Mouse (Mus musculus) testis, postnatal 14 days (tissue): ENCODE data around the gene Pou3f1.
A peak's percentile ranks its signal among the peaks of the same experiment; 100 is the strongest.

ENCODE experiments used
- DNase-seq: peaks from one replicate; pipeline ENCODE4 v3.0.0; 2021; ENCODE audit warnings: low spot score

Pou3f1 gene

DNA sequence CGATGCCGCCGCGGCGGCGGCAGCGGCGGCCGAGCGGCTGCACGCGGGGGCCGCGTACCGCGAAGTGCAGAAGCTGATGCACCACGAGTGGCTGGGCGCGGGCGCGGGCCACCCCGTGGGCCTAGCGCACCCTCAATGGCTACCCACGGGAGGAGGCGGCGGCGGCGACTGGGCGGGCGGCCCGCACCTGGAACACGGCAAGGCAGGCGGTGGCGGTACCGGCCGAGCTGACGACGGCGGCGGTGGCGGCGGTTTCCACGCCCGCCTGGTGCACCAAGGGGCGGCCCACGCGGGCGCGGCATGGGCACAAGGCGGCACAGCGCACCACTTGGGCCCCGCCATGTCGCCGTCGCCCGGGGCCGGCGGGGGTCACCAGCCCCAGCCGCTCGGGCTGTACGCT lies 1.2 kb downstream of the Pou3f1 start:
- peak; percentile 21 for DNase-seq

DNA sequence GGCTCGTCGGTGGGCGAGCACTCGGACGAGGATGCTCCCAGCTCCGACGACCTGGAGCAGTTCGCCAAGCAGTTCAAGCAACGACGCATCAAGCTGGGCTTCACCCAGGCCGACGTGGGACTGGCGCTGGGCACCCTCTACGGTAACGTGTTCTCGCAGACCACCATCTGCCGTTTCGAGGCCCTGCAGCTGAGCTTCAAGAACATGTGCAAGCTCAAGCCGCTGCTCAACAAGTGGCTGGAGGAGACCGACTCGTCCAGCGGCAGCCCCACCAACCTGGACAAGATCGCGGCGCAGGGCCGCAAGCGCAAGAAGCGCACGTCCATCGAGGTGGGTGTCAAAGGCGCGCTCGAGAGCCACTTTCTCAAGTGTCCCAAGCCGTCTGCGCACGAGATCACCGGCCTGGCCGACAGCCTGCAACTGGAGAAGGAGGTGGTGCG lies 1.8 kb downstream of the Pou3f1 start:
- DNase-seq, result peak; percentile 27

DNA sequence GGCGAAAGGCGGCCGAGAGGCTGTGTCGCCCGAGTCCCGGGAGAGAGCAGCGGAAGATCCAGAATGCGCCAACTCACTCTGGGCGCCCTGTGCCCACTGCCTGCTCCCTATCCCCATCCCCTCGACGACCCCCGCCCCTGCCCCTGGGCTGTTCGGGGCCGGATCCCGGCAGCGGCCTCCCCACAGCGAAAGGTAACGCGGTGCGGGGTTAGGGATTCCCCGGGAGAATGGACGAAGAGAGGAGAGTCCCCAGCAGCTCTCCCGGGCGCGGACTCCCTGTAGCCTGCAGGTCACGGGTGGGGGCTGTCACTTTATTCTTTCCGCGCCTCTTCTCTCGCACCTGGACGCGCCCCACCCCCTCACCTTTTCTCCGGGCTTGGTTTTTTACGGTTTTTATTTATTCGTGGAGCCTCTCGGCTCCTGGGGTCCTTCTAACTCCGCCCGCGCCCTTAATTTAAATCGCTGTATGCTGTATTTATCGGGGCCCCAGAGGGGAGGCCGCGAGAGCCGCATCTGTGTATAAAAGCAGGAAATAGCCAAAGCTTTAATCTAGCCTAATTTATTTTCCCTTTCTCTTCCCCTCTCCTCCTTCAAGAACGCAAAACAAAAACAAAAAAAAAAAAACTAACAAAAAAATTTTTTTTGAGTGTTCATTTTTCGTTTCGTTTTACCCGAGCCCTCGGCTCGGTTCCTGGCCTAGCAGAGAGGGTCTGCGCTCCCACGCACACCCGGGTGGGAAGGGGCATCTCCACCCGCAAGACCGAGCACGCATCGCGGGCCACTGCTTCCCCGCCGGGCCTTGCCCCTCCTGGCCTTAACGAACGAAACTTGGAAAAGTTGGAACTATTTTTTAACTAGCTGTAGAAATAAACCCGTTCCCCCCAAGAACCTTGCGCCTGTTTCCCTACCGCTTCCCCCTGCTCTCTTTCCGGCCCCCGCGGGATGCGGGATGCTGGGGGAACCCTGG lies 2.9 kb downstream of the Pou3f1 start:
- DNase-seq, result peak; percentile 26

DNA sequence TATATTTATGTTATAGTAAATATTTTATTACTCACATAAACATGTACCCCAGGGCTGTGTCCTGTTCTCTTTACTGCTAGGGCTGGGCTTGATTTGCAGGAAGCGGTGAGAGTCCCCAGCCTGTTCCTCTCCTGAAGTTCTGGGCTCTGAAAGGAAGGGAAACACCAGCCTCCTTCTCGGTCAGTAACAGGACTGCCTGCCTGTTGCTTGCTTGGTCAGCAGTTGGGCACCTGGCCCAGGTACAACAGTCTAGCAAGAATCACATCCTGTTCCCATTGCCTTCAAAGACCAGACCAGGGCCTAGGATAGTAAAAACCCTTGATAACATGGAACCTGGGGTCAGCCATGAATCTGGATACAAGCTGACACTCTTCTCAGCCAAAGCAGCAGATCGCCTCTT lies 4.0 kb downstream of the Pou3f1 start:
- no peak for DNase-seq

DNA sequence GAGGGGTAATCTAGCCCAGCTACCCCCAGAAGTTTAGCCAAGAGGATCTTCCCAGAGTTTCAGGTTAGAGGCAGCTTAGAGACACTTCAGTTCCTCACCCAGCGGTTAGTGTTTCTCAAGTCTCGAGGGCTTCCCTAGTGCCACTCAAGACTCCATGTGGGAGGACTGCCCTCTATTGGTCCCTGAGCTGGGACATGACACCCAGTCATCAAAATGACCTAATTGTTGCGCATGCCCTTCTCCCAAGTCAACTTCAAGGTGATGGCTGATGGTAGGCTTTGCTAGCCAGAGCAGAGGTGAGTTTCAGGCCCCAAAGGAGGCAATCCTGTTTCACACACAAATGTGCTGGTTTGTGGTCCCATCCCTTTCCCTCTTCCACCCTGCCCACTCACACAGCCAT lies 6.4 kb downstream of the Pou3f1 start:
- no peak for DNase-seq

DNA sequence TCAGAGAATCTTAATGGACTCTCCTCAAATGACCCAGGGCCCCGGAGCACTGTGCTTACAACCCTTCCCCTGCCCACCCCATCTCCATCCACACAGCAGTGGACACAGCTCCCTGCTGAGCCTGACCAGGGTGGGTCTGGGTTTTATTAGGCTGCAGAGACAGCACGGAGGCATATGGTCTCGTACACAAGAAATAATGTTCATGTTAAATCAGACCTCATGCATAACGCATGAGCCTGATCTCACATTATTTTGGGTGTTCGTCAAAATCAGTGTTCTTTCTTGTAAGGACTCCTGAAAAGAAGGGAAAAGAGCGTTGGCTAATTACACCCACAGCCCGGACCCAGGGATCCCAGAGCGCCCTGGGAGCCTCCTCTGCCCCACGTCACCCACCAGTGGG lies 7.6 kb downstream of the Pou3f1 start:
- DNase-seq, result no peak

DNA sequence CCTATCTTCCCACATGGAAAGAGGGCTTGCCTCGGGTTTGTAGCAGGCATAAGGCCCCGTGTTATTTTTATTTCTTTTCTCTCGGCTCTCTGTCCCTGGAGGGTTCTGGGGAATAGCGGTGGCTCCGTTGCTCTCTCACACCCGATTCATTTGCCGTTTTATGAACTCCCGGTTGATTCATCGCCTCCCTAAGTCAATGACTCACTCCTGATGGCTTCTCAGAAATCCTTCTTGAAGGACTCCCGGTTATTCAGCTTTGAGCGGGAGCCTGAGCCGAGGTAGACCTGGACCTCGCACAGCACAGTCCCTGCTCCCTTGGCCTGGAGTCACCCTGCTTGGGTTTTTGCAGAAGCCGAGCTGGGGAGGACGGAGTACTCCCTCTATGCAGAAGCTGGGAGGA lies 8.0 kb downstream of the Pou3f1 start:
- no peak for DNase-seq

DNA sequence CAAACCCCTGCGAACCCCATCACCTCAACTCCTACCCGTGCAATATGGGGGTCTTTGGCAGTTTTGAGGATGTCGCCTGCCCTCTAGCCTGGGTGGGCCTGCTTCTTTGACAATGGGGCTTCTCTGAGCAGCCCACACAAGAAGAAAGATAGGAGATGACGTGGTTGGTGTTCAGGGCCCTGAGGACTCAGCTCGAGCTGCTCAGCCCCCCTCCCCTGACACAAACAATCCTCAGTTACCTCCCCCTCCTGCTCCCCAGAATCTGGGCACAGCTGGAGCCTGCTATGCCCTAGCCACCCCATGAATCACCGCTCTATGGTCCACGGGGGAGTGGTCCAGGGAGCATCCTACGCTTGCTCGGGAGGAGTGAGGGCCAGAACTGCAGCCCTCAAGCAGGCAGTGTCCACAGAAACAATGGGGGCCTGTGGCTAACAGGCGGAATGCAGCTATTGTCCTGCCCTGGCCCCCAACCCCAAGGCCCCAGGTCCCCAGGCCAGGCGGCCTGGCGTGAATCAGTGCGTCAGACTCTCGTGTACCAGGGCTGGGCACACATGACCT lies 10.9 kb downstream of the Pou3f1 start:
- DNase-seq, result no peak

DNA sequence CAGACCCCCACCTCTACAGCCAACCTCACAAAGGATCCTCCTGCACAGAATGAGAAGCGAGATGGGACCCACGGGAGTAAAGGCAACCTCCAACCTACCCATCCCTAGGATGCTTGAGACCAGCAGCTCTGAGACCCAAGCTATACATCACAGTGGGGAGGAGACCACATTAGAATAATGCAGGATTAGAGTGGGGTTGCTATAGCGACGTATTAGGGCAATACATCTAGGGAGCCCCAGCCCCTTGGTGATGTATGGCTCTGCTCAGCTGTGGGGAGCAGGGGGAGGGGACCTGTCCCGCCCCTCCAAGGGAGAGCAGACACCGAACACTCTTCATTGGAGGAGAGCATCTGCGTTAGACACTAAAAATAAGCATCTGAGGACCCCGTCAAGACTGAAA lies 11.5 kb downstream of the Pou3f1 start:
- DNase-seq, result no peak

DNA sequence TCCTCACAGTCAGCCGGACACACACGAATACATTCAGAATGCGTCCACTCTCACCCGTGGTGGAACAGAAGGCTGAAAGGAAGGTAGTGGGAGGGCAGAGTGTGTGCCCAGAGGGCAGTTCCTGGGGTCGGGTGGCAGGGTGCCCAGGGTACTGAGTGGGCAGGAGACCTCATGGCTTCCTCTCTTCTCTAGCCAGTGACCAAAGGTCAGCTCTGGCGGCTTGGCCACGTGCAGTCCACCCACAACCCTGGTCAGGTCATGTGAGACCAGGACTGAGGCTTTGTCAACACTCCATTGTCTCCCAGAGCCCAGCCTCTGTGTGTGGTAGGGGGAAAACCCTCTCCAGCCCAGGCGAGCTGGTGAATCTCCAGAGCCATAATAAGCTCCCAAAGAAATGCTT lies 13.6 kb downstream of the Pou3f1 start:
- DNase-seq, result no peak

DNA sequence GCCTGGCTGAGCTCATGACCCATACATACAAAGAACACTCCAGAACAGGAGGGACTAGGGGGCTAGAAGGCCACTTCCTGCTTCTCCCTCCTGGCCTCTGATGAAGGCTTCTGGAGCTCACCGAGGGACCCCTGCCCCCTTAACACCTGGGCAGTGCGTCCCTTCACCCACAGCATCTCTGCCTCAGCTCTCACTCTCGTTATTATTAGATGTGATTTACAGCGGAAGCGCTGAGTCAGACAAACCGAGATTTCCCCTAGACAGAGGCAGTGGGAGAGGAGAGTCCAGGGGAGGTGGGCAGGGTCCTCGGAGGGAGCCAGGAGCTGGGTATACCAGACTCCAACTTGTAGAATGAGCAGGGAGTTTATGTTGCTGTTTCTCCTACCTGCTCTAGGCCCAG lies 15.0 kb downstream of the Pou3f1 start:
- no peak for DNase-seq

DNA sequence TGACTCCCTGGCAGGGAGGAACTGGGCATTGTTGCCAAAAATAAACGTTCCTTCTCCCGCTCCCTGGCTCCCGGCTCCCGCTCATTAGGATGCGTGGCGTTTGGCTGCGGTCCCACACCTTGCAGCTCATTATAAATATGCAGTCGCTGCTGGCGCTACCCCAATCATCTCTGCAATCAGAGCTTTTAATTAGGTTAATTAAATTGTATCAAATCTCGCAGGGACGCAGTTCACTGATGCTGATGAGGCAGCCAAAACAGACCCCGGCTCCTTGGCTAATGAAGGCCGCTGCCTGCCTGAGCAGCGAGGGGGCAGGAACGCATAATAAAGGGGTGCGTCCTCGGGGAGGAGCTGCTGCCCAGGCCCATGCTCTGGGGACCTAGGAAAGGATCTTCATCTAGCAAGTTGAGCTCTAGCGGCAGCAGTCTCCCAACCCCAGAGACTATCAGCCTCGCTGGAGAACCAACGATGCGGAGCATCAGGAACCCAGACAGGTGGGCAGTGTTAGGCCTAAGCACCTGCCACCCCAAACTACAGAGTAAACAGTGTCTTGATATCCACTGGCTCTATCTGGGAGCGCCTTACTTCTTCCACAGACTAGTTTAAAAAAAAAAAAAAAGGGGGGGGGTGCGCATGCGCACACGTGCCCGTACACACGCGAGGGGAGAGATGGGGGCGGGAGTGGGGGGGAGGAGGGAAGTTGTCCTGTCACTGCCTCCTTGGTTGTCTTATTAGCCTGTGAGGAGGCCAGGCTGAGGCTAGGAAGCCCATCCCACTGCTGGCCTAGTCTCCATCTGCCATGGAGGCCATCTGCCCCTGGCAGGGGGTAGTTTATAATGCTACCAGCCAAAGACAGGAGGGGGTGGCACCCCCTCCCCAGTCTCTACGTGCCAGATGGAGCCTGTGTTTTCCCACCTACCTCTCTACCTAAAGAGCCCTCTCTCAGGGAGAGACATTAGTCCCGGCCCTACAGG lies 16.0 kb downstream of the Pou3f1 start:
- peak; percentile 21 for DNase-seq

DNA sequence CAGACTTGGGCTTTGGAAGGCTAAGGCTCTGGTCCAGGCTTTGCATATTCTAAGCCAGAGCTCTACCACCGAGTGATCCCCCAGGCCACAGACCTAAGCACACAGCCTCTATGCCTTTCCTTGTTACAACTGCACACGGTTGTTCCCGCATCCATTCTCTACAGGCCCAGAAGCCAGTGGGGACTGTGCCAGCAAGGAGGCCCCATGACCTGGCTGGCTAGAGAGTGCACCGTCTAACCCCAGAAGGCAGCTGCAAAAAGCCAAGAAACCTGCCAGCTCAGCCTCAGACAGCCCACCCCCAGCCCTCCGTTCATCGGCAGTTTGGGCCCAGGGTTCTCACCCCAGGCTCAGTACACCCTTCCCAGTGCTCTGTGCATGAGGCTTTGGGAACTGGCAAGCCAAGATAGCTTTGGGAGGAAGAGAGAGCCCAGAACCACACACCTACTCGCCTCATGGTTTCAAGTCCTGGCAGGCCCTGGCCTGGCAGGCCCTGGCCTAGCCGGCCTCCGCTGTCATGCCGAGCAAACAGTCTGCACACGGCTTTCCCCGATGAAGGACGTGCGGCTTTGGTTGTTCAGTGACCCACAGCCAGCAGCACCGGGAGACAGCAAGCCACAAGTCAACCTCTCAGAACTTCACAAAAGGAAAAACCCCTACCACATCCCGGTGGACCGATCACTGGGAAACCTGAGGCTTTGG lies 17.9 kb downstream of the Pou3f1 start:
- DNase-seq, result no peak

DNA sequence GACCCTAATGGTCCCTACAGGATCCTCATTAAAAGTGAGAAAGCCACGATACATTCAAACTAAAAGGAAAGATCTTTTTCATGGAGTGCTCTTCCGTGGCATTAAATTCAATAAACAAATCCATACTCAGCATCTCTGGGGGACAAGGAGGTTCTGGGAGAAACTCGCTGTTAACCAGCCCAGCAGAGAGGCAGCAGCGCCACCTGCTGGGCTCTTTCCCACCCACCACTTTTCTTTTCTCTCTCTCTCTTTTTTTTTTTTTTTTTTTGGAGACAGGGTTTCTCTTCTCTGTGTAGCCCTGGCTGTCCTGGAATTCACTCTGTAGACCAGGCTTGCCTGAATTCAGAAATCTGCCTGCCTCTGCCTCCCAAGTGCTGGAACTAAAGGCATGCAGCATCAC lies 18.4 kb downstream of the Pou3f1 start:
- no peak for DNase-seq

DNA sequence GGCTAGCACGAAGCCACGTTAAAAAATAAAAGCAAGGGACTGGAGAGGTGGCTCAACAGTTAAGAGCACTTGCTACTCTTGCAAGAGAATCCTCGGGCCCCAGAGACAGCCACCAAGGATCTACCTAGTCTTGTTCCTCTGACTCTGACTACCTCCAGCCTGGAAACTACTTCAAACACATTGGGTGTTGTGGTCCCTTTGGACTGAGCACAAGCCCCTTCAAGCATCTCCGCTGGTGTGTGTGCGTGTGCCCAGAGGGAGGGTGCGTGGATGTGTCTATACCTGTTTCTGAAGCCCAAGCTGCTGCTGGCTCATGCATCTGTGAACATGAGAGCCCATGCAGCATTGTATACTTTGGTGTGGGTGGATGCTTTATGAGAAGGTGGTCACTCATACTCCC lies 19.4 kb downstream of the Pou3f1 start:
- DNase-seq, result no peak

DNA sequence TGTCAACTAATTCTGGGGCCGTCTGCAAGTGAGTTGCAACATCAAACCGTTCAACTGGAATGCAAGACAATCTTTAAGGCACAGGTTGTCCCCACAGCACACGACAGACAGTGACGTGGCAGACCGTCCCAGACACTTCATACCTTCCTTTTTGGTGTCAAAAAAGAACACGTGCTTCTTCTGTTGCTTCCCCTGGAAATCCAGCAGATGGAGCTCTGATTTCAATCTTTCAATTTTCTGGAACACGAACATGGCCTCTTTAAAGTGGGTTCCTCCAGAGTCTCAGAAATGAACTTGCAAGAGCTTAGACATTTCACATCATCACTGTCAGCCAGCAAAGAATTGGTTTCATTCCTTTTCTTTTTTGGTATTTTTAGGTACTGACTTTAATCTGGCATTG lies 25.7 kb downstream of the Pou3f1 start:
- no peak for DNase-seq

DNA sequence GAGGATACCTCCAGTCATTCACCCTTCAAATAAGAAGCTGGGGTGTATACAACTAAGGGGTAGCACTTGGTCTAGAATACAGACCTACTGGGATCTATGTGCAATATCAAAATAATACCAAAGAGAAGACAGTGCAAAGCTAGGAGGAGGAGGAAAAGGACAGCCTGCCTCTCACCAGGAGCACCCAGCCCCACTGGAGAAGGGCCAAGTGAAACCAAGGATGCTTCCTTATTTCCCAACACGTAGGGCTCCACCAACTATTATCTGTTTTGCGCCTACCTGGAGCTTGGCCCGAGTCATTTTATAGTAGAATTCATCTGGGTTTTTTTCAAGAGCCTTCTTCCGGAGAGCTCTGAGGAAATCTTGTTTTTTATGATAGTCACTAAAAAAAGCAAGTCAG lies 26.9 kb downstream of the Pou3f1 start:
- no peak for DNase-seq

DNA sequence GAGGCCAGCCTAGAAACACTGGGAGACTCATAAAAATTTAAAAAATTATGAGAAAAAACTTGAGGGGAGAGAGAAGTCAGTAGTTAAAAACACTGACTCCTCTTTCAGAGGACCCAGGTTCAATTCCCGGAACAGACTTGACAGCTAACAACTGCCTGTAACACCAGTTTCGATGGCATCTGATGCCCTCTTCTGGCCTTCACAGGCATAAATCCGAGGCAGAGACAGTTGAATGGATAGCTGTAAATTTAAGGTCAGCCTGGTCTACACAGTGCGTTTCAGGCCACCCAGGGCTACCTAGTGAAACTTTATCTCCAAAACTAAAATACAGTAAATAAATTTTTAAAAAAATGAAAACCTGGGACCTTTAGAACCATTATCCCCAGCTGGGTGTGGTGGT lies 28.4 kb downstream of the Pou3f1 start:
- DNase-seq, result no peak

DNA sequence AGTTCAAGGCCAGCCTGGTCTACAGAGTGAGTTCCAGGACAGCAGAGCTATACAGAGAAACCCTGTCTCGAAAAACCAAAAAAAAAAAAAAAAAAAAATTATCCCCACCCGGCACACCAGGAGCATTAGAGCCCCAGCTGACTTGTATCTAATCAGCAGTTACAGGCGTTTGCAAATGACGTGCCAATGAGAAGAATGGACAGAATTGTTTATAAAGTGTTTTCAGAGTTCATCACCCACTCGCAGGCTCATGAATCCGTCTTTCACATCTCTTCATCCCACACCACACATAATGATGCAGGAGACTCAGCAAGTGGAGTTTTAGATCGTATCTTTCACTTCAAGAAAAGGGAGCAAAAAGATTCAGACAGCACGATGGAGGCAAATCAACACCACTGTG lies 28.8 kb downstream of the Pou3f1 start:
- DNase-seq, result no peak

DNA sequence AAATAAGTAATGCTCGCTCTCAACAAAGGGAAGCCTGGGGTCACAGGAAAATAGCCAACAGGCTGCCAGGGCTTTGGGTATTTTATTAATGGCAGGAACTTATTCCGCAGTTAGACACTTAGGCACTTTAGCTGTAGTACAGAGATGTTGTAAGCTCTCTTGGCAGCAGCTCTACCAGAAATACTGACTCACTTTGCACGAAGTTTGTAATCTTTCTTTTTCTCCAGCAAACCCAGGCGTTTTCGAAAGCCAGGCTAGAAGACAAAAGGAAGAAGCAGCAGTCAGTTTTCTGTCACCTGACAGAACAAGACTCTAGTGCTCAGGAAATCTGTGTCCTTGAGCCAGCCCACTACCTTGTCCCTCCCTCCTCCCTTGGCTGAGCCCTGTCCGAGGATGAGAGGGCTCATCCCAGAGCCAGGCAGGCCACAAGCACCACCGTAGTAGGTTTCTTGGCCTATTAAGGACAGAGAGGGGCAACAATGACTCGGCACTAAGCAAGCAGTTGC lies 29.3 kb downstream of the Pou3f1 start:
- DNase-seq, result no peak

DNA sequence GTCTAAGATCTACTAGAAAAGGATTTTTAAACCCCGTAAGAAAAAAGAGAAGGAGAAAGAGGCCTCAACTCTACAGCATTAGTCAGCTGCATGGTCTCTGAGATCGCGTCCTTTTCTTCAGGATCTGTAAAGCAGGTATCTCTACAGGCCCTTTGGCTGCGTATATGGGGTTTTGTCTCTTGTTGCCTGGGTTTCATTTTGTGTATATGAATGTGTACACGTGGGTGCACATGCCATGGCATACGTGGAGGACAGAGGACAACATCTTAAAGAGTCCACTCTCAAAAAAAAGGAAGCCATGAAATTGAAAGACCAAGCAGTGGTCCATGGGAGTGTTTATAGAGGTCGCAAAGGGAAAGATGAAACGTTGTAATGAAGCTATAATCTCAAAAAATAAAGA lies 34.8 kb downstream of the Pou3f1 start:
- no peak for DNase-seq

DNA sequence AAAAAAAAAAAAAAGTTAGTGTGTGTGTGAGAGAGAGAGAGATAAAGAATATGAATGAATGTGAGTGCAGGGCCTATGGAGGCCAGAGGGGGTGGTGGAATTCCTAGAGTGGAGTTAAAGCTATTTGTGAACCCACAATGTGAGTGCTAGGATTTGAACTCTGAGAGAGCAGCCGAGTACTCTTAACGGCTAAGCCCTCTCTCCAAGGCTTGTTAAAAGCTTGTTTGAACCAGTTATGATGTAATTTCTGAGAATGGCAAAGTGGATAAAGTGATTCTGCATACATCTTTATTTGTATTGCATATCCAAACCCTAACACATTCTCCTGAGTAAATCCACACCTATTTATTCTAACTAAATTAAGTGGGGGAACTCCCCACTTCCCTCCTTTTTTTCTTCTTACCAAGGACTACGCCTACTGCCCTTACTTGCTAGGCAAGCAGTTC lies 35.8 kb downstream of the Pou3f1 start:
- DNase-seq, result no peak
